Mouse (Mus musculus): ENCODE measurements around the gene Troap. TPM values are rescaled to one million over a fixed set of nuclear protein-coding genes. Genes with fewer than 3 reads are reported as not detected.
"Not testable (repeated sequence)": the region's sequence is repeated elsewhere in the genome, so short reads cannot be mapped to it uniquely, and the experiment has no call there.

Troap gene
- polyA plus RNA-seq, 1 experiment from 2014 or later = 23.3 TPM

GRCm38 (mm10) chr15:99038797-99039196 is 35.6 kb upstream of the Troap start:
- Histone ChIP-seq H3K4me3 (ENCODE audit: low read depth, low read length) (no peak overlapping the region), H3K4me1 (ENCODE audit: control insufficient read depth, insufficient read depth, low read length) (no peaks in the 10 kb centered on the region), H3K27ac (ENCODE audit: low read depth, low read length) (no peak overlapping the region), H3K9ac (ENCODE audit: low read length) (no peak overlapping the region), H3K27me3 (ENCODE audit: control insufficient read depth, insufficient read depth, low read length) (no peaks in the 10 kb centered on the region), H3K4me2 (ENCODE audit: low read depth) (no peak overlapping the region), H3K9me3 (ENCODE audit: control insufficient read depth, low read length) (no peaks in the 10 kb centered on the region), H3K36me3 (ENCODE audit: control insufficient read depth, insufficient read depth, low read length) (no peaks in the 10 kb centered on the region; the same call in 1 of the 2 replicates)
- no peak for ATAC-seq (ENCODE audit: insufficient read depth, low FRiP score, low TSS enrichment)
- WGBS = 89% methylated on average over 5 of the region's 5 CpGs
- no peak for DNase-seq (ENCODE audit: low spot score)

GRCm38 (mm10) chr15:99039306-99039705 is 35.1 kb upstream of the Troap start:
- WGBS = 85% methylated on average over 4 of the region's 4 CpGs
- Histone ChIP-seq H3K27ac (ENCODE audit: low read depth, low read length) (no peak overlapping the region), H3K4me1 (ENCODE audit: control insufficient read depth, insufficient read depth, low read length) (no peaks in the 10 kb centered on the region), H3K27me3 (ENCODE audit: control insufficient read depth, insufficient read depth, low read length) (no peaks in the 10 kb centered on the region), H3K9ac (ENCODE audit: low read length) (no peak overlapping the region), H3K36me3 (ENCODE audit: control insufficient read depth, insufficient read depth, low read length) (no peaks in the 10 kb centered on the region; the same call in 1 of the 2 replicates), H3K4me3 (ENCODE audit: low read depth, low read length) (no peak overlapping the region), H3K4me2 (ENCODE audit: low read depth) (no peak overlapping the region), H3K9me3 (ENCODE audit: control insufficient read depth, low read length) (no peaks in the 10 kb centered on the region)
- DNase-seq (ENCODE audit: low spot score) (no peak), ATAC-seq (ENCODE audit: insufficient read depth, low FRiP score, low TSS enrichment) (no peak)

GRCm38 (mm10) chr15:99039996-99040919 is 34.1 kb upstream of the Troap start:
- WGBS = 71% methylated on average over 26 of the region's 26 CpGs
- Histone ChIP-seq H3K4me3 (ENCODE audit: low read depth, low read length) (no peak overlapping the region), H3K36me3 (ENCODE audit: control insufficient read depth, insufficient read depth, low read length) (no peaks in the 10 kb centered on the region; the same call in 1 of the 2 replicates), H3K9ac (ENCODE audit: low read length) (no peak overlapping the region), H3K27me3 (ENCODE audit: control insufficient read depth, insufficient read depth, low read length) (no peaks in the 10 kb centered on the region), H3K4me2 (ENCODE audit: low read depth) (no peak overlapping the region), H3K9me3 (ENCODE audit: control insufficient read depth, low read length) (no peaks in the 10 kb centered on the region), H3K4me1 (ENCODE audit: control insufficient read depth, insufficient read depth, low read length) (no peaks in the 10 kb centered on the region), H3K27ac (ENCODE audit: low read depth, low read length) (no peak overlapping the region)
- ATAC-seq (ENCODE audit: insufficient read depth, low FRiP score, low TSS enrichment) (no peak), DNase-seq (ENCODE audit: low spot score) (no peak)

- DNase-seq (ENCODE audit: low spot score) (no peak), ATAC-seq (ENCODE audit: insufficient read depth, low FRiP score, low TSS enrichment) (no peak)
- H3K9ac ChIP-seq (ENCODE audit: low read length) = no peak overlapping the region
- no peaks in the 10 kb centered on the region for H3K27me3 ChIP-seq (ENCODE audit: control insufficient read depth, insufficient read depth, low read length)
- no peaks in the 10 kb centered on the region for H3K9me3 ChIP-seq (ENCODE audit: control insufficient read depth, low read length)
- no peaks in the 10 kb centered on the region for H3K36me3 ChIP-seq (ENCODE audit: control insufficient read depth, insufficient read depth, low read length)
- H3K4me1 ChIP-seq (ENCODE audit: control insufficient read depth, insufficient read depth, low read length) = no peaks in the 10 kb centered on the region
- 65% methylated on average over 21 of the region's 21 CpGs for WGBS
- no peak overlapping the region for H3K27ac ChIP-seq (ENCODE audit: low read depth, low read length)
- H3K4me3 ChIP-seq (ENCODE audit: low read depth, low read length) = no peak overlapping the region
- H3K4me2 ChIP-seq (ENCODE audit: low read depth) = no peak overlapping the region
These were observed 33.2 kb upstream of the Troap start for GRCm38 (mm10) chr15:99040920-99041856.

GRCm38 (mm10) chr15:99042334-99042733 is 32.0 kb upstream of the Troap start:
- H3K4me2 ChIP-seq (ENCODE audit: low read depth) = no peak overlapping the region
- H3K9me3 ChIP-seq (ENCODE audit: control insufficient read depth, low read length) = no peaks in the 10 kb centered on the region
- no peak overlapping the region for H3K4me3 ChIP-seq (ENCODE audit: low read depth, low read length)
- no peaks in the 10 kb centered on the region for H3K36me3 ChIP-seq (ENCODE audit: control insufficient read depth, insufficient read depth, low read length)
- WGBS = 86% methylated on average over 5 of the region's 5 CpGs
- H3K4me1 ChIP-seq (ENCODE audit: control insufficient read depth, insufficient read depth, low read length) = no peaks in the 10 kb centered on the region
- DNase-seq (ENCODE audit: low spot score) = no peak
- H3K9ac ChIP-seq (ENCODE audit: low read length) = no peak overlapping the region
- no peak overlapping the region for H3K27ac ChIP-seq (ENCODE audit: low read depth, low read length)
- no peaks in the 10 kb centered on the region for H3K27me3 ChIP-seq (ENCODE audit: control insufficient read depth, insufficient read depth, low read length)
- ATAC-seq (ENCODE audit: insufficient read depth, low FRiP score, low TSS enrichment) = no peak

- Histone ChIP-seq H3K4me2 (ENCODE audit: low read depth) (no peak overlapping the region), H3K9ac (ENCODE audit: low read length) (no peak overlapping the region), H3K27ac (ENCODE audit: low read depth, low read length) (no peak overlapping the region), H3K4me3 (ENCODE audit: low read depth, low read length) (no peak overlapping the region), H3K27me3 (ENCODE audit: control insufficient read depth, insufficient read depth, low read length) (no peaks in the 10 kb centered on the region), H3K36me3 (ENCODE audit: control insufficient read depth, insufficient read depth, low read length) (no peaks in the 10 kb centered on the region), H3K9me3 (ENCODE audit: control insufficient read depth, low read length) (no peaks in the 10 kb centered on the region), H3K4me1 (ENCODE audit: control insufficient read depth, insufficient read depth, low read length) (no peaks in the 10 kb centered on the region)
- ATAC-seq (ENCODE audit: insufficient read depth, low FRiP score, low TSS enrichment) (no peak), DNase-seq (ENCODE audit: low spot score) (peak; percentile 15)
- 64% methylated on average over 3 of the region's 3 CpGs for WGBS
These were observed 29.5 kb upstream of the Troap start for GRCm38 (mm10) chr15:99044854-99045253.

GRCm38 (mm10) chr15:99045734-99046133 is 28.6 kb upstream of the Troap start:
- WGBS = 91% methylated on average over 6 of the region's 6 CpGs
- not testable (repeated sequence) for H3K9ac ChIP-seq (ENCODE audit: low read length); H3K4me2 ChIP-seq (ENCODE audit: low read depth); H3K4me3 ChIP-seq (ENCODE audit: low read depth, low read length); H3K27me3 ChIP-seq (ENCODE audit: control insufficient read depth, insufficient read depth, low read length); H3K36me3 ChIP-seq (ENCODE audit: control insufficient read depth, insufficient read depth, low read length); H3K9me3 ChIP-seq (ENCODE audit: control insufficient read depth, low read length); DNase-seq (ENCODE audit: low spot score); H3K27ac ChIP-seq (ENCODE audit: low read depth, low read length); H3K4me1 ChIP-seq (ENCODE audit: control insufficient read depth, insufficient read depth, low read length); ATAC-seq (ENCODE audit: insufficient read depth, low FRiP score, low TSS enrichment)

GRCm38 (mm10) chr15:99049473-99050253 is 24.7 kb upstream of the Troap start:
- Histone ChIP-seq H3K27me3 (ENCODE audit: control insufficient read depth, insufficient read depth, low read length) (peaks cover 21% of the 10 kb centered on the region), H3K36me3 (ENCODE audit: control insufficient read depth, insufficient read depth, low read length) (no peaks in the 10 kb centered on the region), H3K27ac (ENCODE audit: low read depth, low read length) (no peak overlapping the region), H3K4me3 (ENCODE audit: low read depth, low read length) (no peak overlapping the region), H3K9ac (ENCODE audit: low read length) (no peak overlapping the region), H3K4me1 (ENCODE audit: control insufficient read depth, insufficient read depth, low read length) (0 out of 2 replicates have a peak, but pooled peaks cover 3% of the 10 kb centered on the region), H3K9me3 (ENCODE audit: control insufficient read depth, low read length) (no peaks in the 10 kb centered on the region), H3K4me2 (ENCODE audit: low read depth) (no peak overlapping the region)
- WGBS = 36% methylated on average over 13 of the region's 13 CpGs
- no peak for ATAC-seq (ENCODE audit: insufficient read depth, low FRiP score, low TSS enrichment)
- DNase-seq (ENCODE audit: low spot score) = peak; percentile 65
